Mouse (Mus musculus) cortical plate, adult 2 months (tissue): Measurements from ENCODE around the gene Glb1.

Experiments
- CTCF ChIP-seq: fragments of 200-500 bp; IDR thresholded peaks from 2 replicates; pipeline ENCODE4 v1.5.1; 2011; ENCODE audit warnings: mild to moderate bottlenecking, control low read depth, low read length; ENCODE audit not compliant: insufficient read depth; ENCODE audit errors: extremely low read depth
- POLR2A ChIP-seq: fragments of 200-500 bp; IDR thresholded peaks from 2 replicates; pipeline ENCODE4 v1.6.1; 2011; ENCODE audit warnings: mild to moderate bottlenecking, low read length, control low read depth; ENCODE audit not compliant: insufficient read depth; ENCODE audit errors: extremely low read depth

- no peak for TF ChIP-seq POLR2A
- TF ChIP-seq CTCF, result no peak
These were observed 11.5 kb downstream of the Glb1 start for GRCm38 (mm10) chr9:114412406-114412805.
